Comparison of ENCODE assay signal across 27 mouse cellular contexts in genomic region chr4:16302135-16302534, GRCm38 (mm10).
"Had no signal": no experiment of that assay in that cellular context is flagged by ENCODE, and none has a peak within 500 bp of the region (broad histone marks: within the 10 kb centered on the region; RNA-seq: fewer than 3 reads in every experiment).

No protein-coding gene starts in this region.

- H3K27me3 ChIP-seq: embryonic facial prominence, embryonic 12.5 days; embryonic facial prominence, embryonic 13.5 days; embryonic facial prominence, embryonic 15.5 days; forebrain, embryonic 12.5 days; forebrain, embryonic 13.5 days; forebrain, embryonic 15.5 days had no signal

- H3K27ac ChIP-seq: embryonic facial prominence, embryonic 10.5 days; embryonic facial prominence, embryonic 12.5 days; embryonic facial prominence, embryonic 13.5 days; embryonic facial prominence, embryonic 15.5 days; forebrain, embryonic 10.5 days; forebrain, embryonic 12.5 days; forebrain, embryonic 13.5 days; forebrain, embryonic 15.5 days; gastrocnemius, adult 2 months; heart, adult 2 months had no signal

- H3K4me2 ChIP-seq: embryonic facial prominence, embryonic 12.5 days; embryonic facial prominence, embryonic 13.5 days; embryonic facial prominence, embryonic 15.5 days; forebrain, embryonic 12.5 days; forebrain, embryonic 13.5 days; forebrain, embryonic 15.5 days had no signal

- H3K4me3 ChIP-seq: embryonic facial prominence, embryonic 10.5 days; embryonic facial prominence, embryonic 12.5 days; embryonic facial prominence, embryonic 13.5 days; embryonic facial prominence, embryonic 15.5 days; erythroblast, embryonic 14.5 days; forebrain, embryonic 10.5 days; forebrain, embryonic 12.5 days; forebrain, embryonic 13.5 days; forebrain, embryonic 15.5 days; gastrocnemius, adult 2 months; heart, adult 2 months had no signal

- DNase-seq: cerebellum, adult 8-10 months; cerebellum, adult 9-10 months; cerebellum, adult 9-11 months; cerebellum, postnatal 10 days; cerebellum, postnatal 14 days; cerebellum, postnatal 25 days; cerebellum, postnatal 36 days; embryo, embryonic 11 days; forebrain, postnatal 0 days; gastrocnemius, adult 2 months; gastrocnemius, postnatal 10 days; gastrocnemius, postnatal 14 days; gastrocnemius, postnatal 25 days; gastrocnemius, postnatal 36 days; heart, adult 18-20 months; heart, adult 2 months had no signal

- H3K4me1 ChIP-seq: embryonic facial prominence, embryonic 10.5 days; embryonic facial prominence, embryonic 12.5 days; embryonic facial prominence, embryonic 13.5 days; embryonic facial prominence, embryonic 15.5 days; forebrain, embryonic 10.5 days; forebrain, embryonic 12.5 days; forebrain, embryonic 13.5 days; forebrain, embryonic 15.5 days had no signal

- ATAC-seq: forebrain, embryonic 13.5 days; forebrain, embryonic 14.5 days; forebrain, embryonic 15.5 days; forebrain, embryonic 16.5 days; forebrain, postnatal 0 days had no signal

- H3K9ac ChIP-seq: embryonic facial prominence, embryonic 12.5 days; embryonic facial prominence, embryonic 13.5 days; embryonic facial prominence, embryonic 15.5 days; forebrain, embryonic 12.5 days; forebrain, embryonic 13.5 days; forebrain, embryonic 15.5 days; forebrain, postnatal 0 days had no signal

- H3K9me3 ChIP-seq: embryonic facial prominence, embryonic 10.5 days; embryonic facial prominence, embryonic 12.5 days; embryonic facial prominence, embryonic 13.5 days; embryonic facial prominence, embryonic 15.5 days; forebrain, embryonic 10.5 days; forebrain, embryonic 12.5 days; forebrain, embryonic 13.5 days; forebrain, embryonic 15.5 days had no signal

- H3K36me3 ChIP-seq: embryonic facial prominence, embryonic 10.5 days; embryonic facial prominence, embryonic 12.5 days; embryonic facial prominence, embryonic 13.5 days; embryonic facial prominence, embryonic 15.5 days; forebrain, embryonic 10.5 days; forebrain, embryonic 12.5 days; forebrain, embryonic 15.5 days had no signal
